Mouse (Mus musculus) cerebellum, adult 2 months (tissue): ENCODE results near the gene 2310034G01Rik.

ENCODE experiments used
- CTCF ChIP-seq: fragments of 200-500 bp; IDR thresholded peaks from 2 replicates; pipeline ENCODE4 v1.5.1; 2011; ENCODE audit warnings: low read depth, mild to moderate bottlenecking, control low read depth, low read length, moderate library complexity, borderline replicate concordance; ENCODE audit not compliant: insufficient read depth
- POLR2A ChIP-seq: fragments of 200-500 bp; IDR thresholded peaks from 2 replicates; pipeline ENCODE4 v1.6.1; 2011; ENCODE audit warnings: low read length, control low read depth, borderline replicate concordance; ENCODE audit not compliant: insufficient read depth

DNA sequence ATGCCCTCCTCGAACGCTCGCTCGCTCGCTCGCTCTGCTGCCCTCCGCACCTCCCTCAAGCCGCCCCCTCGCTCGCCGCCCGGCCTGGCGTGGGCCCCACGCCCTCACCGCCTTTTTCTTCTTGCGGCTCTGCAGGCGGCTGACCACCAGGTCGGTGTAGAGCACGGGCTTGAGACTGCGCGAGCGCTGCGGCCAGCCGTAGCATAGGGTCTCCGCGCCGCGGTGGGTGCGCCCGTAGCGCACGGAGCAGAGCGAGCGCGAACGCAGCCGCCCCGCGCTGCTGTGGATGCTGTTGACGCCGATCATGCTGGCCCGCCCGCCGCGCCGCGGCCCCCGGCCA, 32.6 kb downstream of the 2310034G01Rik start:
- TF ChIP-seq CTCF (no peak), POLR2A (no peak)
